Mouse (Mus musculus) forebrain, postnatal 0 days (tissue): Measurements from ENCODE around the gene Mt3. TPM values are rescaled to one million over a fixed set of nuclear protein-coding genes. Genes with fewer than 3 reads are reported as not detected.
A peak's percentile ranks its signal among the peaks of the same experiment; 100 is the strongest.

Experiments used
- ATAC-seq: fragments of 200-750 bp; cut with Nextera tagmentation; 2 replicates; pipeline ENCODE4 v1.8.0; 2017; ENCODE audit warnings: mild to moderate bottlenecking, moderate library complexity
- DNase-seq: peaks from one replicate; pipeline ENCODE4 v3.0.0-alpha.2; 2015
- H3K27ac ChIP-seq: fragments of 300-500 bp; sonication (generic); 2 replicates; pipeline ENCODE4 v1.5.1; 2014; ENCODE audit warnings: low read depth, mild to moderate bottlenecking, antibody characterized with exemption, low read length, moderate library complexity, mixed read lengths
- H3K27me3 ChIP-seq: fragments of 300-500 bp; sonication (generic); 2 replicates; pipeline ENCODE4 v1.6.1; 2014; ENCODE audit warnings: mild to moderate bottlenecking, low read length, mixed read lengths; ENCODE audit not compliant: insufficient read depth
- H3K36me3 ChIP-seq: fragments of 300-500 bp; sonication (generic); 2 replicates; pipeline ENCODE4 v1.6.1; 2014; ENCODE audit warnings: mild to moderate bottlenecking, moderate library complexity; ENCODE audit not compliant: insufficient read depth
- H3K4me1 ChIP-seq: fragments of 300-500 bp; sonication (generic); 2 replicates; pipeline ENCODE4 v1.6.1; 2014; ENCODE audit warnings: antibody characterized with exemption; ENCODE audit not compliant: insufficient read depth
- H3K4me2 ChIP-seq: fragments of 300-500 bp; sonication (generic); 2 replicates; pipeline ENCODE4 v1.6.1; 2014; ENCODE audit warnings: low read depth, mild to moderate bottlenecking, moderate library complexity
- H3K4me3 ChIP-seq: fragments of 300-500 bp; sonication (generic); 2 replicates; pipeline ENCODE4 v1.5.1; 2014; ENCODE audit warnings: low read depth, low read length, mixed read lengths
- H3K9ac ChIP-seq: fragments of 300-500 bp; sonication (generic); 2 replicates; pipeline ENCODE4 v1.6.1; 2014; ENCODE audit warnings: mild to moderate bottlenecking
- H3K9me3 ChIP-seq: fragments of 300-500 bp; sonication (generic); 2 replicates; pipeline ENCODE4 v1.6.1; 2016; ENCODE audit warnings: low read length
- CTCF ChIP-seq: sonication (generic); IDR thresholded peaks from 2 replicates; pipeline ENCODE4 v1.5.1; 2016; ENCODE audit warnings: antibody characterized with exemption, control low read depth, low read depth
- WGBS: fragments of 180-500 bp; shearing (Covaris S2); extraction: QIAGEN DNeasy Blood & Tissue Kit; methylation state at CpG from one replicate; pipeline ENCODE4 v1.1.7; 2014; 5-methylcytosine and 5-hydroxymethylcytosine counted together
- polyA plus RNA-seq: library from polyadenylated mRNA; unstranded; fragments of >200 nt; fragmentation: Nextera tagmentation; extraction: Ambion mirVana; gene quantifications from 2 replicates; pipeline ENCODE4 v1.2.1, GENCODE M21; 2015
- total RNA-seq: library from RNA; depleted of rRNA; stranded (reverse); fragments of >200 nt; gene quantifications from 2 replicates; pipeline ENCODE4 v1.2.3, GENCODE M21; 2014

Mt3 gene
- total and polyA plus RNA-seq, 2 experiments from 2014 or later = 341 to 445 TPM

DNA sequence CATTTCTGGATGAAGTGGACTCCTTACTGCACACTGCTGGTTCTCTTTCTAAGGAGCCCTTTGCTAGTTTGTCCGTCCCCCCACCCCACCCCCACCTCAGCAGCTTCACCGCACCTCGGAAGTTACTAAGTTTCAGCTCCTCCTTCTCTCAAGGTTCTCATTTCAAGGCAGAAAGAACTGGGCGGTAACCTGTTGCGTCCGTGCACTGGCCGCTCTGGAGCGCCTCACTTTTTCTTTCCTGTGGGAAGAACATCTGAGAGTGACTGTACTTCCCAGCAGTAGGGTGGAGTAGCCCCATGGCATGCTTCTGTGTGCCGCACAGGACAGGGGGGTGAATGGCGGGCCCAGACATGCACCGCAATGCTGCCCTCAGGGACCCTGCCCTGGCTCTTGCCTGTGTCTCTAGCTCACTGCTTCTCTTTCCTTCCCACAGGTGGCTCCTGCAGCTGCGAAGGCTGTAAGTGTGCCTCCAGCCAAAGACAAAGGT is 32.0 kb downstream of the Mt3 start:
- no peak for TF ChIP-seq CTCF
- Histone ChIP-seq H3K4me1 (no peaks in the 10 kb centered on the region), H3K9ac (no peak overlapping the region), H3K36me3 (no peaks in the 10 kb centered on the region), H3K4me3 (no peak overlapping the region), H3K4me2 (no peak overlapping the region), H3K27ac (no peak overlapping the region), H3K9me3 (no peaks in the 10 kb centered on the region), H3K27me3 (peaks cover 28% of the 10 kb centered on the region)
- WGBS = 41% methylated on average over 12 of the region's 12 CpGs
- ATAC-seq = no peak
- no peak for DNase-seq

DNA sequence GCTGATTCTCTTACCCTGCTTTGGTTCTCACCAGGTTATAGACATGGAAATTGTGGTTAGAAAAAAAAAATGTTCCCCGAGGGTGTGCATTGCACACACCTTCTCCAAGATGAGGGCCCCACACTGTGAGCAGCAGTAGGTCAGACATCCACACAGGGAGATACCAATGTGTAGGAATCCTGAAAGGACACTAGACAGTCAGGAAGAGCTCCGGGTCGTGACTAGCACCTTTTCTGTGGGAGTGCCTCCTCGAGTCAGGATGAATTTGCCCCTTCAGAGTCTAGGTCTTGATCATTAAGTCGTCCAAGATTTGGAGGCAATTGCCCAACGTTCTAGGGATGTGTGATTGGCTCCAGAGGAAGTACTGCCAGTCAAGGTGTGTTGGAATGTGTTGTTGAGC is 33.4 kb downstream of the Mt3 start:
- 75% methylated on average over 6 of the region's 6 CpGs for WGBS

DNA sequence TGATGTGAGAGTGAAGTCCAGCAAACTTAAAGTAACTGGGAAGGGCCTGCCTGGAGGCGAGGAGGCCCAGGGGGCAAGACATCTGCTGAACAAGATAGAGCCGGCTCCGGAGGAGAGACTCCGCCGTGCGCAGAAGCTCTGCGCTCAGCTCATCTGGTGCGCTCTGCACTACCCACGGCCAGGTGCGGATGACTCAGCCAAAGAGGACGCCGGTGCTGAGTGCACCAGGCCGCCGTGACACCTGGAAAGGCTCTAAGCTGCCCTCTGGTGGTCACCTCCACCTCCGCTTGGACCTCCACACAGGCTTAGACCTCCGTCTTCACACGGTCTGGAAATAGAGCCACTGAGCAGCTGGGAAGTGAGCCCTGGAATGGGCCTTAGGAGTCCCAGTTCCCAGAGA is 34.1 kb downstream of the Mt3 start:
- Histone ChIP-seq H3K9ac (no peak overlapping the region), H3K4me1 (no peaks in the 10 kb centered on the region), H3K9me3 (no peaks in the 10 kb centered on the region), H3K36me3 (no peaks in the 10 kb centered on the region), H3K27me3 (peaks cover 24% of the 10 kb centered on the region), H3K4me3 (no peak overlapping the region), H3K4me2 (0 out of 2 replicates have a peak overlapping the region, but pooled peaks have one; percentile 3), H3K27ac (no peak overlapping the region)
- peak; percentile 69 for TF ChIP-seq CTCF
- peak; percentile 28 for ATAC-seq
- 16% methylated on average over 17 of the region's 17 CpGs for WGBS
- DNase-seq = peak; percentile 44

More for the DNA sequence above, 33.4 kb downstream of the Mt3 start:
- DNase-seq = no peak
- TF ChIP-seq CTCF = no peak
- no peak overlapping the region for H3K4me2 ChIP-seq
- H3K4me3 ChIP-seq = no peak overlapping the region
- no peak overlapping the region for H3K27ac ChIP-seq
- no peak for ATAC-seq
- no peaks in the 10 kb centered on the region for H3K36me3 ChIP-seq
- H3K4me1 ChIP-seq = no peaks in the 10 kb centered on the region
- no peaks in the 10 kb centered on the region for H3K9me3 ChIP-seq
- peaks cover 24% of the 10 kb centered on the region for H3K27me3 ChIP-seq
- H3K9ac ChIP-seq = no peak overlapping the region

DNA sequence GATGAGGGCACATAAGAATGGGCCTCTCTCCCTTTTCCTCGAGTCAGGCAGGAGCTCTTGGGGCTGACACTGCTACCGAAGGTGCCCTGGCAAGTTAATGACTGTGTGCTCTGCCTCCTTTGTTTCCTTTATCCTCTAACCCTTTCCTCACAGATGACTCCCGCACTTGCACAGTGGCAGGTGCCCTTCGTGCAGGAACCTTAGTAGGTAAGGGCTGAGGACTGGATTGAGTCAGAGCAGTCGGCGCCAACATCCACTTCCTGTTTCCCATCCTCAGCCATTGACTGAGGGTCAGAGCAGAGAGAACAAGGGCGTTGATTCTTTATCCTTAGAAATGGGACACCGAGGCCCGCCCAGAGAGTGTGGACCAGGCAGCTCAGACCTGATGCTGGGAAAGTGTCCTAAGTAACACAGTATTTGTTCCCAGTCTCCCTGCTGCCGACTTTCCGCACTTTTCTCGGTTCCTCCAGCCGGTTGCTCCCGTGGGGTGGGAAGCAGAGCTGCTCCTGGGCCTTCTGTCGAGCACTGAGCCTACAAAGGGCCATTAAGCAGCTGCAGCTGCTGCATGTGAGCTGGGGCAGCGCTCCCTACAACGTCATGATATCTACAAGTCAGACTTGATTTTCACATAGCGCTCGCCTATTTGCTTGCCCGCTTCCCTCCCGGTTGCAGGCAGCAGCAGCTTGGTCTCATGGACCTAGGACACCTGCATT is 35.0 kb downstream of the Mt3 start:
- DNase-seq (no peak), ATAC-seq (no peak)
- no peaks in the 10 kb centered on the region for H3K9me3 ChIP-seq
- H3K9ac ChIP-seq = no peak overlapping the region
- no peaks in the 10 kb centered on the region for H3K4me1 ChIP-seq
- H3K4me3 ChIP-seq = no peak overlapping the region
- no peak overlapping the region for H3K4me2 ChIP-seq
- H3K36me3 ChIP-seq = no peaks in the 10 kb centered on the region
- TF ChIP-seq CTCF = no peak
- H3K27ac ChIP-seq = no peak overlapping the region
- WGBS = 41% methylated on average over 21 of the region's 21 CpGs
- peaks cover 24% of the 10 kb centered on the region for H3K27me3 ChIP-seq

DNA sequence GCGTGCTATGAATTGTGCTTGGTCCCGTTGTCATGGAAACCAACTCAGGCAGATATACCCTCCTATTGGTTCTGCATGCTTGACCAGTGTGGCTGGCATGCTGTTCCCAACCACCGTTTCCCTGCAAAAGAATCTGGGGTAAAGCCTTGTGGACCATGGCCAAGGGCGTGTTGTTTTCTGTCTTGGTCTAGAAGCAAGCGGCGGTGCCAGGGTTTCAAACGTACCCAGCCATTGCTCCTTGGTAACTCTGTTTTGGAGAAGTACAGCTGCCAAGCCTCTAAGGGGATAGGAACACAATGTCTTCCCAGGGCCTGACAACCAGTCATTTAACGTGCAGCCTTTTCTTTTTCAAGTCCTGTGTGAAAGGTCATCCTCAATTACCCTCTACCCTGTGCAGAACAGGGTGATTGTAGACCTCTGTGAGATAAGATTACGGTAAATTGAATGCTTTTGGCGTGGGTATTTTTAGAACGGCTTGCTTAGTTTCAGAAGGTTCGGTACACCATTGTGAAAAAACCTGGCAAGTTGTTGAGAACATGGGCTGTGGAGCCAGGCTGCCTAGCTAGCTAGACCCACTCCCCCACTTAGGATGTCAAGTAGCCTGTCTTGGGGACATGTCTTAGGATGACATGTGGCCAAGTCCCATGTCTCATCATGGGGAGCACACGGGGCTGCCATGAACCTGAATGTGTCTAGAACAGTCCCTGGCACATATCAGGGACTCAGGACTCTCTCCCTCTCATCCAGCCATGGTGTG is 37.0 kb downstream of the Mt3 start:
- Histone ChIP-seq H3K4me3 (no peak overlapping the region), H3K27ac (peak overlapping the region; percentile 24; the same call in 1 of the 2 replicates), H3K27me3 (peaks cover 8% of the 10 kb centered on the region), H3K9ac (no peak overlapping the region), H3K9me3 (no peaks in the 10 kb centered on the region), H3K36me3 (no peaks in the 10 kb centered on the region), H3K4me1 (no peaks in the 10 kb centered on the region), H3K4me2 (no peak overlapping the region)
- 37% methylated on average over 13 of the region's 13 CpGs for WGBS
- ATAC-seq (peak; percentile 68), DNase-seq (peak; percentile 72)
- no peak for TF ChIP-seq CTCF

DNA sequence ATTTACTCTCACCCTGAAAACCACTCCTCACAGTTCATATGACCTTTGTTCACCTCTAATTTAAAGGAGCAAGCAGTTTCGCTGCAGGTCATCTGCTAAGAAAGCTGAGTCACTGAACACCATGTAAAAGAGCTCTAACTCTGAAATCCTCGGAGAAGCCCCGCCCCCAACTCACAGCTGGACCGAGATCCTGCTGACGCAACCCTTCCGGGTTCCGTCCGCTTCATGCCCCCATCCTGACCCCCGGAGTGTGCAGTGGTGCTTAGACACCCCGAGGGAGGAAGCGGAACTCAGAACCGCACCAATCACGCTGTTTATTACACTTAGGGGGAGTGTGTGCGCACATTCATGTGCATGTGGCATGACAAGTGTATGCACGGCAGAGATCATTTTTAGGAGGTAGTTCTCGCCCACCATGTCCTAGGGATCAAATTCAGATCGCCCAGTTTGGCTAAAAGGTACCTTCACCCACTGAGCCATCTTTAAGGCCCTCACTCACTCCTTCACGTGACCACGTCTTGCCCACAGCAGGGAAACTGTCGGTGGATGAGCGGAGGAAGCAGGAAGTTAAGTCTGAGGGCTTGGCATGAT is 38.8 kb downstream of the Mt3 start:
- H3K4me2 ChIP-seq = peak overlapping the region; percentile 27
- ATAC-seq (no peak), DNase-seq (no peak)
- H3K4me1 ChIP-seq = no peaks in the 10 kb centered on the region
- H3K36me3 ChIP-seq = no peaks in the 10 kb centered on the region
- H3K9me3 ChIP-seq = no peaks in the 10 kb centered on the region
- peaks cover 2% of the 10 kb centered on the region; the same call in 1 of the 2 replicates for H3K27me3 ChIP-seq
- no peak for TF ChIP-seq CTCF
- H3K4me3 ChIP-seq = no peak overlapping the region
- H3K27ac ChIP-seq = no peak overlapping the region
- WGBS = 35% methylated on average over 21 of the region's 21 CpGs
- H3K9ac ChIP-seq = no peak overlapping the region

DNA sequence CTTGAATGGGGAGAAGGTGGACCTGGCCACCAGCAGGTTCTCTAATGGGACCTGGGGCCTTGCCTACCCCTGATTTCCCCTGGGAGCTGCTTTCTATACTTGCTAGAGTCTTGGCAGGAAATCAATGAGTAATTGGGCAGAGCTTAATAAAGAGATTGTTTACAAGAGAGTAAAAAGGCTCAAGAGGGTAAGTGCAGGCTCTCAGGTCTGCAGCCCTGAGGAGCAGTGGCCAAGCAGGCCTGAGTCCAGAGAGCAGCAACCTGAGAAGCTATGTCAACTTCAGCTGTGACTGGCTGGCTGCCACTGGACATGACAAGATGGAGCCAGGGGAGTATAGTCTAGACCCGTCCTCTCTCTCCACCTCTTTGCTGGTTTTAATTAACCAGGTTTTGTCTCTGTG is 40.5 kb downstream of the Mt3 start:
- WGBS = 52% methylated on average over 1 of the region's 1 CpGs
- H3K4me1 ChIP-seq = no peaks in the 10 kb centered on the region
- H3K36me3 ChIP-seq = no peaks in the 10 kb centered on the region
- no peak overlapping the region for H3K9ac ChIP-seq
- H3K27ac ChIP-seq = no peak overlapping the region
- H3K9me3 ChIP-seq = no peaks in the 10 kb centered on the region
- no peak overlapping the region for H3K4me3 ChIP-seq
- no peak overlapping the region for H3K4me2 ChIP-seq
- DNase-seq = no peak
- no peak for ATAC-seq
- TF ChIP-seq CTCF = no peak
- no peaks in the 10 kb centered on the region for H3K27me3 ChIP-seq
